Mouse (Mus musculus) heart, adult 2 months (tissue): Measurements from ENCODE around the gene Fahd1. TPM values are rescaled to one million over a fixed set of nuclear protein-coding genes. Genes with fewer than 3 reads are reported as not detected.
A peak's percentile ranks its signal among the peaks of the same experiment; 100 is the strongest.

Source experiments
- DNase-seq, 2 experiments: peaks; one replicate each; pipeline ENCODE4 v3.0.0; 2021
- H3K27ac ChIP-seq: fragments of 200-600 bp; 2 replicates; pipeline ENCODE4 v1.8.1; 2022
- H3K27me3 ChIP-seq: fragments of 200-500 bp; 2 replicates; pipeline ENCODE4 v1.6.1; 2012; ENCODE audit warnings: mild to moderate bottlenecking, low read length, inconsistent platforms, mixed read lengths; ENCODE audit not compliant: control insufficient read depth, insufficient read depth
- H3K36me3 ChIP-seq: fragments of 200-500 bp; 2 replicates; pipeline ENCODE4 v1.6.1; 2012; ENCODE audit warnings: low read length, inconsistent platforms; ENCODE audit not compliant: control insufficient read depth, insufficient read depth
- H3K4me1 ChIP-seq: fragments of 200-500 bp; 2 replicates; pipeline ENCODE4 v1.6.1; 2011; ENCODE audit warnings: low read length; ENCODE audit not compliant: control insufficient read depth, insufficient read depth
- H3K4me3 ChIP-seq: fragments of 200-600 bp; 2 replicates; pipeline ENCODE4 v1.8.1; 2022
- H3K79me2 ChIP-seq: fragments of 200-500 bp; replicated peaks from 2 replicates; pipeline ENCODE4 v1.6.1; 2012; ENCODE audit warnings: mild to moderate bottlenecking, inconsistent platforms, low read length, moderate library complexity, mixed read lengths; ENCODE audit not compliant: control insufficient read depth, insufficient read depth
- H3K9ac ChIP-seq: fragments of 200-500 bp; 2 replicates; pipeline ENCODE4 v1.6.1; 2012; ENCODE audit warnings: low read depth, mild to moderate bottlenecking, control low read depth, inconsistent platforms, low read length, mixed read lengths
- CTCF ChIP-seq: fragments of 200-600 bp; IDR thresholded peaks from 2 replicates; pipeline ENCODE4 v1.8.1; 2022; ENCODE audit warnings: antibody characterized with exemption, mild to moderate bottlenecking, moderate library complexity
- EP300 ChIP-seq: fragments of 200-500 bp; IDR thresholded peaks from 2 replicates; pipeline ENCODE4 v1.6.1; 2011; ENCODE audit warnings: low read depth, low read length, control low read depth; ENCODE audit not compliant: insufficient read depth
- POLR2A ChIP-seq: fragments of 200-500 bp; IDR thresholded peaks from 2 replicates; pipeline ENCODE4 v1.6.1; 2011; ENCODE audit warnings: mild to moderate bottlenecking, low read depth, low read length, control low read depth; ENCODE audit not compliant: insufficient read depth
- WGBS: fragments of 180-500 bp; shearing (Covaris S2); methylation state at CpG from one replicate; pipeline ENCODE4 v1.1.7; 2018; 5-methylcytosine and 5-hydroxymethylcytosine counted together
- intact Hi-C: fragments of 180-260 bp; cut with DNase I; formaldehyde crosslinking; loops from one replicate; pipeline ENCODE4 v1.15.1; 2025
- polyA plus RNA-seq: library from polyadenylated mRNA; depleted of rRNA; stranded (reverse); fragments of >200 nt; gene quantifications from 2 replicates; pipeline ENCODE4 v1.2.3, GENCODE M21; 2012
- total RNA-seq, 2 experiments: library from RNA; stranded (reverse); gene quantifications; 2 replicates each; pipeline ENCODE4 v1.2.3; 2021

Fahd1 gene
- total and polyA plus RNA-seq, 3 experiments: 42.7 to 81.5 (median 80.3) TPM

DNA sequence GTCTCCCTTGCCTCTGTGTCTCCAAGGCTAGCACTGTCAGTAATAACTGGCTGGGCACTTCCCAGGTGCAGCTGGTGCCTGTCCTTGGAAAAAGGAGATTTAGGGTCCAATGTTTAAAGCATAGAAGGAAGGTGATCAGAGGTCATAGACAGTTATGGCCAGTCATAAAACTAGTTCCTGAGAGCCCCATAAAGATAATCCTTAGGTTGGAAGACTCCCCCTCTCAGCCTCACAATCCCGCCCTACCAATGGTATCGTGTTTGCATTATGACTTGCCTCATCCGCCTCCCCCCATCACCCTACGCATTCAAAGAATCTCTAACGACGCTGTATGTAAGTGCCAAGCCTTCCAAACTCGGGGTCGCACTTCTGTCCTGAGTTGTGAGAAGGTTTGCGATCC, 5.6 kb downstream of the Fahd1 start:
- H3K79me2 ChIP-seq: no peaks in the 10 kb centered on the region
- no peak overlapping the region; the same call in 1 of the 2 replicates for H3K27ac ChIP-seq
- no peak for DNase-seq
- H3K27me3 ChIP-seq: no peaks in the 10 kb centered on the region
- H3K4me3 ChIP-seq: no peak overlapping the region; the same call in 1 of the 2 replicates
- peaks cover 2% of the 10 kb centered on the region; the same call in 1 of the 2 replicates for H3K4me1 ChIP-seq
- 49% methylated on average over 9 of the region's 9 CpGs for WGBS
- intact Hi-C loops: no loop called here
- TF ChIP-seq EP300 (no peak), POLR2A (no peak), CTCF (no peak)
- no peaks in the 10 kb centered on the region for H3K36me3 ChIP-seq
- H3K9ac ChIP-seq: no peak overlapping the region; the same call in 1 of the 2 replicates

- H3K27me3 ChIP-seq: no peaks in the 10 kb centered on the region
- DNase-seq: no peak
- H3K79me2 ChIP-seq: no peaks in the 10 kb centered on the region
- TF ChIP-seq CTCF (peak; percentile 60), POLR2A (no peak)
- H3K36me3 ChIP-seq: no peaks in the 10 kb centered on the region
- no peak overlapping the region for H3K27ac ChIP-seq
- no peaks in the 10 kb centered on the region for H3K4me1 ChIP-seq
- intact Hi-C loops: no loop called here
- H3K4me3 ChIP-seq: no peak overlapping the region
- H3K9ac ChIP-seq: no peak overlapping the region
- WGBS: 63% methylated on average over 2 of the region's 2 CpGs
Observed at GRCm38 (mm10) chr17:24842631-24843030, 7.5 kb downstream of the Fahd1 start.

- TF ChIP-seq CTCF: peak; percentile 55
- TF ChIP-seq POLR2A: no peak
Observed at GRCm38 (mm10) chr17:24841133-24841532, 9.0 kb downstream of the Fahd1 start.

GRCm38 (mm10) chr17:24840341-24840740, 9.8 kb downstream of the Fahd1 start:
- no peaks in the 10 kb centered on the region for H3K27me3 ChIP-seq
- WGBS: 46% methylated on average over 5 of the region's 5 CpGs

More at GRCm38 (mm10) chr17:24841133-24841532, 9.0 kb downstream of the Fahd1 start:
- H3K9ac ChIP-seq: no peak overlapping the region
- no peaks in the 10 kb centered on the region for H3K27me3 ChIP-seq
- H3K4me3 ChIP-seq: no peak overlapping the region
- intact Hi-C loops: no loop called here
- H3K27ac ChIP-seq: no peak overlapping the region
- 58% methylated on average over 4 of the region's 4 CpGs for WGBS
- H3K4me1 ChIP-seq: no peaks in the 10 kb centered on the region
- DNase-seq: no peak
- no peaks in the 10 kb centered on the region for H3K79me2 ChIP-seq
- no peaks in the 10 kb centered on the region for H3K36me3 ChIP-seq

GRCm38 (mm10) chr17:24839842-24840241, 10.3 kb downstream of the Fahd1 start, which contains the start of gene Hagh:
Hagh (plus strand) TSS chr17:24840143.
- Histone ChIP-seq H3K36me3 (no peaks in the 10 kb centered on the region), H3K9ac (no peak within 1 kb of the TSS), H3K4me3 (no peak within 1 kb of the TSS), H3K27ac (no peak within 1 kb of the TSS), H3K4me1 (no peaks in the 10 kb centered on the region), H3K79me2 (no peaks in the 10 kb centered on the region), H3K27me3 (no peaks in the 10 kb centered on the region)
- intact Hi-C loops: no loop called here
- WGBS: 46% methylated on average over 8 of the region's 8 CpGs
- TF ChIP-seq POLR2A (no peak), CTCF (no peak), EP300 (no peak)
- no peak for DNase-seq

More at GRCm38 (mm10) chr17:24840341-24840740, 9.8 kb downstream of the Fahd1 start:
- Histone ChIP-seq H3K79me2 (no peaks in the 10 kb centered on the region), H3K4me3 (no peak overlapping the region), H3K36me3 (no peaks in the 10 kb centered on the region), H3K4me1 (no peaks in the 10 kb centered on the region), H3K9ac (no peak overlapping the region), H3K27ac (no peak overlapping the region)
- intact Hi-C loops: no loop called here
- DNase-seq: no peak
- TF ChIP-seq CTCF (no peak), POLR2A (no peak), EP300 (no peak)

DNA sequence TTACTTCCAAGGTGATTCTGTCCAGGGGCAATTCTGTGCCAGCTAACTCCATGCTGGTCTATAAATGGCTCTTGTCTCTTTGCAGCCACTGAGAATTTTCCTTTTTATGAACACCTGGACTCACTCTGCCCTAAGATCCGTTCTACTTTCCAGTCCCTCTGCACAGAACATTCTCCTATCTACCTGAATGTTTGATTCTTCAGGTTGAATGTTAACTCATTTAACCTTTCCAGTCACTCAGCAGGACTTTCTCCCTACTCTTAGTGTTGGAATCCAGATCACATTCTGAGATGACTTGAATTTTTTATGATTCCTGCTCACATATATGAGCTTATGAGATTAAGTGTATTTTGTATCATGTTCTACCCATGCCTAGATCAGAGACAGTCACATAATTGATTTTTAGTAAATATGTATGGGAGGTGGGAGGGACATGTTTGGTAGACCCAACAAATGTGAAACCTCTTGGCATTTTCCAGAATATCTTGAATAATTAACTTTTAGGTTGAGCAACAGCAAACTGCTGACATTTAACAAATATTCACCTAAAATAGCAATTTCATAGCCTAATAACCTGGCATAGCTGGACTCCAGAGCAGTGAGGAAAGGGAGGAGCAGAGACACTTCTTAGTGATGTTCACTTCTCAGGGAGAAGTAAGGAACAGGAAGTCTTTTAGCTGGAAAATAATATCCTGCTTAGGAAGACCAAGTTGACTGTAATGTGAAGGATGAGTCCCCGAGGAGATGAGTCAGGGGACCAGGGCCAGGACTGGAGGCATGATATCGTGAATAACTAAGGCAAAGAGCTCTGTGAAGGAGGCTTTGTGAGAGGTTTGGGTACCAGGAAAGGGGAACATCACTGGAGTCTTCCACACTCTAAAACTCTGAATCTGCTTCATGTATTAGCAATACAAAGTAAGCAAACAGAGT, 28.5 kb downstream of the Fahd1 start:
- Histone ChIP-seq H3K4me1 (no peaks in the 10 kb centered on the region), H3K79me2 (no peaks in the 10 kb centered on the region), H3K4me3 (no peak overlapping the region), H3K36me3 (no peaks in the 10 kb centered on the region), H3K27me3 (no peaks in the 10 kb centered on the region), H3K27ac (no peak overlapping the region), H3K9ac (no peak overlapping the region)
- intact Hi-C loops: no loop called here
- 21% methylated on average over 3 of the region's 3 CpGs for WGBS
- no peak for TF ChIP-seq CTCF
- TF ChIP-seq EP300: no peak
- TF ChIP-seq POLR2A: no peak
- DNase-seq: no peak
